Mouse (Mus musculus) NIH3T3 (cell line): ENCODE data around the gene Vat1l.

ENCODE experiments used
- DNase-seq: peaks from one replicate; pipeline ENCODE4 v3.0.0-alpha.2; 2012; ENCODE audit warnings: low read depth

Vat1l gene

GRCm38 (mm10) chr8:114205221-114205901 lies at the start of gene Vat1l:
Vat1l (plus strand) TSS chr8:114205612.
- no peak for DNase-seq

GRCm38 (mm10) chr8:114158586-114158985 lies 46.8 kb upstream of the Vat1l start:
- no peak for DNase-seq

GRCm38 (mm10) chr8:114159666-114160065 lies 45.7 kb upstream of the Vat1l start:
- DNase-seq = no peak

GRCm38 (mm10) chr8:114163871-114164270 lies 41.5 kb upstream of the Vat1l start:
- DNase-seq = no peak

- no peak for DNase-seq
Measured at GRCm38 (mm10) chr8:114164444-114165096, 40.8 kb upstream of the Vat1l start.

- DNase-seq = no peak
Measured at GRCm38 (mm10) chr8:114165741-114166140, 39.7 kb upstream of the Vat1l start.

GRCm38 (mm10) chr8:114176721-114177120 lies 28.7 kb upstream of the Vat1l start:
- DNase-seq = peak; percentile 4

- DNase-seq = no peak
Measured at GRCm38 (mm10) chr8:114193334-114193733, 12.1 kb upstream of the Vat1l start.

GRCm38 (mm10) chr8:114198990-114199389 lies 6.4 kb upstream of the Vat1l start:
- no peak for DNase-seq

GRCm38 (mm10) chr8:114206421-114206983 lies 1.1 kb downstream of the Vat1l start:
- no peak for DNase-seq

GRCm38 (mm10) chr8:114207026-114207425 lies 1.6 kb downstream of the Vat1l start:
- DNase-seq = no peak

- no peak for DNase-seq
Measured at GRCm38 (mm10) chr8:114220779-114221178, 15.4 kb downstream of the Vat1l start.

GRCm38 (mm10) chr8:114222001-114222400 lies 16.6 kb downstream of the Vat1l start:
- DNase-seq = no peak

GRCm38 (mm10) chr8:114224001-114224400 lies 18.6 kb downstream of the Vat1l start:
- no peak for DNase-seq

GRCm38 (mm10) chr8:114251321-114252065 lies 46.1 kb downstream of the Vat1l start:
- DNase-seq = no peak

- DNase-seq = no peak
Measured at GRCm38 (mm10) chr8:114258685-114259084, 53.3 kb downstream of the Vat1l start.

GRCm38 (mm10) chr8:114259713-114260355 lies 54.4 kb downstream of the Vat1l start:
- DNase-seq = no peak

GRCm38 (mm10) chr8:114262331-114262730 lies 56.9 kb downstream of the Vat1l start:
- no peak for DNase-seq

GRCm38 (mm10) chr8:114274558-114274957 lies 69.1 kb downstream of the Vat1l start:
- DNase-seq = no peak

- DNase-seq = peak; percentile 17
Measured at GRCm38 (mm10) chr8:114281101-114281500, 75.7 kb downstream of the Vat1l start.

- DNase-seq = no peak
Measured at GRCm38 (mm10) chr8:114294889-114295748, 89.7 kb downstream of the Vat1l start.
